Mouse (Mus musculus): ENCODE data around the gene Stbd1. TPM values are rescaled to one million over a fixed set of nuclear protein-coding genes. Genes with fewer than 3 reads are reported as not detected.

Stbd1 gene
- total RNA-seq, 2 experiments from 2014 or later: 0.59 to 1.2 TPM

- no peak for DNase-seq (ENCODE audit: low spot score in 2 of 2)
- intact Hi-C loops (cut with DNase I): no loop called here
Measured at GRCm38 (mm10) chr5:92633526-92633925, 30.7 kb downstream of the Stbd1 start.

- intact Hi-C loops (cut with DNase I): no loop called here
Measured at GRCm38 (mm10) chr5:92634916-92635315, 32.1 kb downstream of the Stbd1 start.

GRCm38 (mm10) chr5:92635891-92636290 is 33.0 kb downstream of the Stbd1 start:
- no peak for DNase-seq (ENCODE audit: low spot score in 2 of 2)
- intact Hi-C loops (cut with DNase I): no loop called here

More at GRCm38 (mm10) chr5:92634916-92635315, 32.1 kb downstream of the Stbd1 start:
- DNase-seq (ENCODE audit: low spot score in 2 of 2): no peak

- no peak for DNase-seq (ENCODE audit: low spot score in 2 of 2)
- intact Hi-C loops (cut with DNase I): no loop called here
Measured at GRCm38 (mm10) chr5:92640861-92641260, 38.0 kb downstream of the Stbd1 start.

Other genes starting within 250 kb of the Stbd1 start
- gene Nup54, start 167.8 kb upstream of the Stbd1 start, total RNA-seq (2021): 10 to 100 TPM; 25.6 to 29.5 TPM
- 10 to 100 TPM; 81.8 to 82.3 TPM for gene Scarb2, start 96.2 kb upstream of the Stbd1 start, total RNA-seq (2021)
- under 1 TPM in 1 of 2 experiments, not detected in 1; 0.49 TPM for gene Fam47e, start 48.0 kb upstream of the Stbd1 start, total RNA-seq (2021)
- gene Ccdc158, start 72.2 kb downstream of the Stbd1 start, total RNA-seq (2021): under 1 TPM; 0.21 to 0.55 TPM
- gene Shroom3, start 80.4 kb downstream of the Stbd1 start, total RNA-seq (2021): 1 to 10 TPM; 4.0 to 6.4 TPM